Mouse (Mus musculus) brain, embryonic 18.5 days (tissue): ENCODE data around the gene Fv1.
A peak's percentile ranks its signal among the peaks of the same experiment; 100 is the strongest.

Experiments
- DNase-seq: peaks from one replicate; pipeline ENCODE4 v3.0.0-alpha.2; 2012; ENCODE audit warnings: low read depth, low spot score

The Fv1 gene

GRCm38 (mm10) chr4:147884138-147884537, 15.4 kb downstream of the Fv1 start:
- DNase-seq: no peak

GRCm38 (mm10) chr4:147886158-147886557, 17.4 kb downstream of the Fv1 start:
- DNase-seq: no peak

DNA sequence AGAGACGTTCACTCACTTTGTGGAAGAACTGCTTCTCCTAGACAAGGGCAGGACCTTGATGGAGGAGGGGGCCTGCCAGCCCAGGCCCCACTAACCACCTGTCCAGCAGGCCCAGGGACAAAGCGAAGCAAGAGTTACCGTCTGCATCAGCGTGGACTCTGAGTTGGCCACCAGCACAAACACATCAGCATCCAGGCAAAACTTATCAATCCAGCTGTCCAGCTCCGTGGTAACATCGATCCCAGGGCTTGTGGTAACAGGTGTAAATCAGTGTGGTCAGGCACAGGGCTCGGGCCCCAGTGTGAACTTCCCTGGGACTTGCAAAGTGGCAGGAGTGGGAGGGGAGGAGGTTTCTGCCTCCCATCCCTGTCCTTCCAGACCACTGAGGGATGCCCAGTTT, 18.5 kb downstream of the Fv1 start:
- DNase-seq: no peak

DNA sequence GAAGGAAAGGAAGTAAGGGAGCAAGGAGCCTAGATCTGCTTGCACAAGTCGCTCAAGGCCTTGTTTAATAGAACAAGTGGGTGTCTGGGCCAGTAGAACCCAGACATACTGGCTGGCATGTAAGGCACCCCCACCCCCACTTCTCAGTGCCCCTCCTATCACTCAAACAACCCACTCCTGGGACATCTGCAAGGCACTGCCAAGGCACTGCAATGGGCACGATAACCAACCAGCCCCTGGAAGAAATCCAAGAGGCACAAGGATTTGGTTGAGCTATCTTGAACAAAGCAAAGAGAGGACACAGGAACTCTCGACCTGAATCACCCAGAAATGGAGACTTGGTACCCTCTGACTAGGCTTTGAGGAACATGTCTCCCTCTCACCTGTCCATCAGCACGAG, 19.5 kb downstream of the Fv1 start:
- DNase-seq: no peak

- DNase-seq: no peak
Observed at GRCm38 (mm10) chr4:147890341-147890740, 21.6 kb downstream of the Fv1 start.

DNA sequence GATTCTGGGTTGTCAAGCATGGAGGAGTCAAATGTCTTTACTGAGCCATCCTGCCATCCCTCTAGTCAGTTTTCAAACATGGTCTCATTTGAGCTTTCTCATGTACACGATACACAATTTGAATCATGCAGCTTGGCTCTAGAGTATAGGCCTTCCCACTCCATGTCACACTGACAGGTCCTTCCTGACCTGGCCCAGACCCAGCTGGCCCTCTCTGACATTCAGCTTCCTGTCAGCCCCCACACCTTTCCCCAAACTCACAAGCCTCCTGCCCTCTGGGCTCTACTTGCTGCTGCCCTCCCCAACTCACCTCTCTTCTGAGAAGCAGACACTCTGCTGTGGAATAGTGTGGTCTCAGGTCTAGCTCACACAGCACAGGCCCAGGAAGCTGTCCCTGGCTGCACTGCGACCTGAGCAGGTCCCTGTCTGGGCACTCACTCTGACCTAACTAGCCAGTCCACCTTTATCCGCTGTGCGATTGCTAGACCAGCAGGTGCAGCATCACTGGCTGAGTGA, 27.1 kb downstream of the Fv1 start:
- no peak for DNase-seq

DNA sequence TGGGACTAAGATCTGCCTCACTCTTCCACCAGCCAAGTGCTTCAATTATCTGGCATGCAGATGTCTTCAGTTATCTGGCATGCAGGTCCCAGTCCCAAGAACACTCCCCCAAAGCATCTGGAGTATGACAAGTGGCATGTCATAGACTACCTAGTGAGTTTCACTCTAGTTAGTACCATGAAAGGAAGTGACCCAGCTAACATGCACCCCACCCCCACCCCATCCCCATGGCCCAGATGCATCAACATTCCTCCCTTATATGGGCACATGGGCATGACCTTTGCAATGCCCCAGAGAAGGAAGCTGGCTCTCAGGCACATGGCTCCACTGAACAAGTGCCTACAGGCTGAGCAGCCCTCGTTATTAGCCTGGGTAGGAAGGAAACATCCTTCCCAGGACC, 27.6 kb downstream of the Fv1 start:
- DNase-seq: no peak

- no peak for DNase-seq
Observed at GRCm38 (mm10) chr4:147897348-147897747, 28.6 kb downstream of the Fv1 start.

DNA sequence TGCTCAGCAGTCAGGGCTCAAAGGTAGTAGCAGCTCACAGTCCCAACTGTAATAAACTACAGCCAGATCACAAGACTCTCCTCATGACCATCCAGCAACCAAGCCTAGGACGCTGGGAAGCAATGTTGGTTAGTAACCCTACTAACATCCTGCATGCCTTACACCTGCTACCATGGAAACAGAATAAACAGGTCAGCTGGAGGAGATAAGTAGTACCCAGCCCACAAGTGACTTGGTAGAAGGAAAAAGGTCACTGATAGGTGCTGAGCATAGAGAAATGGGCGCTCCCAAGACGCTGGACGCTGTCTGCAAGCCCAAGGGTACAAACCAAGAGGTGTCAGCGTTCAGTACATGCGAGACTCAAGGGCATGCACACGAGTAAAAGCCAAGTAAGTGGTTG, 31.7 kb downstream of the Fv1 start:
- DNase-seq: no peak

GRCm38 (mm10) chr4:147902906-147903500, 34.2 kb downstream of the Fv1 start:
- DNase-seq: no peak

DNA sequence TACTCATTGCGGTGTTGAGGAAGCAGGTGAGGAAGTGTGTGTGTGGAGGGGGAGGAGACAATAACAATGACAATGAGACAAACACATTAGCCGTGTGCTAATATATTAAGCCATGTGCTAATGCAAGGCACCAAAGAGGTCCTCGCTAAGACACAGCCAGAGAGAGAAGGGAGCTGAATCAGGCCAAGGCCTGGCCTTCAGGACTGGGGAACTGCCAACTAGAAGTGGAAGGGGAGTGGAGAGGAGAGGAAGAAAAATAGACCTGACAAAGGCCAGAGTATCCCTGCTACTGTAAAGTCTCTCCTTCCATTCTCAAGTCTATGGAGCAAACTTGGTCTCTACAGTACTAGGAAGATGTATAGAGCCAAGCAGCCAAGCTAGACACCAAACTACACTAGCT, 34.8 kb downstream of the Fv1 start:
- no peak for DNase-seq

DNA sequence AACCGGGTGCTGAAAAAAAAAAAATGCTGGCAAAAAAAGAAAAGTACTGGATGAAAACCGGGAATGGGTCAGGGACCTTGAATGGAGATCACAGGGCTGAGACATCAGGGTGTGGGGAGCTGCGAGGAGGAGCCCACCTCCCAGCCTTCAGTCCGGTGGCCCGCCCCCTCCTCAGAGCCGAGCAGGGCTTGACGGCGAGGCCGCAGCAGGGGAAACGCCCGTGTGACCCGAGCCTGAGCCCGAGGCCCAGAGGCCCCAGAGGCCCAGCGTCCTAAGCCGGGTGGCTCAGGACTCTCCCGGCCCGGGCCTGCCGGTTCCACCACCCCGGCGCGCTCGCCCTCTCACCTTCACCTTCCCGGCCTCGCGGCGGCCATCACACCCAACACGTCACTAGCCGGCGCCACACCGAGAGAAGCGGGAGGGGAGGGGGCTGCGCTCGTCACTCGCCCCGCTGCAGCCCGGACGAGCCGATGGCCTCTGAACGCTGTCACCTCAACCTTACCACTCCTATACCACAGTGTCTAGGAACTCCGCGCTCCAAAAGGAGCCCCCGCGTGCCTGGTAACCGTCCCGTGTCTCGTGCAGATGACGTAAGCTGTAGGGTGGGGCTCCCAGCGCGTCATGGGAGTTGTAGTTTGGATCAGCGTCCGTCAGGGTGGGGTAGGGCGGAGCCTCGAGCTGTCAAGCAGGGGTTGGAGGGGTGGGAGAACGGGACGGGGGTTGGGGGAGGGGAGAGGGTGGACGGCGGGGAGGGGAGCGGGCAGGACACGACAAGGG, 35.7 kb downstream of the Fv1 start, which contains the start of gene Mfn2:
TSS of gene Mfn2 (minus strand) at position 392 of the 777 bp plus-strand sequence.
- peak; percentile 81 for DNase-seq

GRCm38 (mm10) chr4:147905090-147905659, 36.4 kb downstream of the Fv1 start:
- DNase-seq: no peak

DNA sequence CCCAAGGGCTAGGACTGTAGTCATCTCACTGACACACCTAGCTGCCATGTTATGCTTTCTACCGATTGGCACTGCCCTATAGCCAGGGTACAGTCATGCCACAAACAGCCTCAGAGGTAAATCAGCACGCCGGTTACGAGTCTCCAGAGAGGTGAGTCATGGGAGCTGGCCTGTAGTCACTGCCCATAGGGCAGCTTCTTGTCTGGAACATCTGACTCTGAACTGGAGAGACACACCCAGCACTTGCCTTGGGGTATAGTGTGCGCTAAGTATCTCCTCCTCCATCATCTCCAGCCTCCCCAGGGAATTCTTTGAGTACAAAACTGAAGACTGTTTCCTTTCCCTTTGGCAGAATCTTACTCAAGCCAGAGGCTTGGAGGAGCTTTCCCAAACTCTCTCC, 37.5 kb downstream of the Fv1 start:
- no peak for DNase-seq

DNA sequence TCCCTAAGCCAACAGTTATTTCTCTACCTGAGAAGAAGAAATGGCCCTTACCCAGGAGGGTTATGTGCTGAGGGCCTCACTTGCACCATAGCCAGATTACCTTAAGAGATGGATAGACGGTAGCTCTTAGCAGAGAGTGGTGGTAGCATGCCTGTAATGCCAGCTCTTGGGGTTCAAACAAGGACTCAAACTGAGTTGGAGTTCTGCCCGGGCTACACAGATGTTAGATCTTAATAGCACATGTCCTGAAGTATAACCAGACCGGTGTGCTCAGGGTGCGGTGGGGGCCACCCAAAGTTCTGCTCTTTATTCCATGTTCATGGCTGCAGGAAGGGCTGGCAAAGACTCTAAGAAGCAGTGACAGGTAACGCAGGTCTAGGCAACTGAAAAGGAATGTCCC, 40.7 kb downstream of the Fv1 start:
- DNase-seq: no peak

DNA sequence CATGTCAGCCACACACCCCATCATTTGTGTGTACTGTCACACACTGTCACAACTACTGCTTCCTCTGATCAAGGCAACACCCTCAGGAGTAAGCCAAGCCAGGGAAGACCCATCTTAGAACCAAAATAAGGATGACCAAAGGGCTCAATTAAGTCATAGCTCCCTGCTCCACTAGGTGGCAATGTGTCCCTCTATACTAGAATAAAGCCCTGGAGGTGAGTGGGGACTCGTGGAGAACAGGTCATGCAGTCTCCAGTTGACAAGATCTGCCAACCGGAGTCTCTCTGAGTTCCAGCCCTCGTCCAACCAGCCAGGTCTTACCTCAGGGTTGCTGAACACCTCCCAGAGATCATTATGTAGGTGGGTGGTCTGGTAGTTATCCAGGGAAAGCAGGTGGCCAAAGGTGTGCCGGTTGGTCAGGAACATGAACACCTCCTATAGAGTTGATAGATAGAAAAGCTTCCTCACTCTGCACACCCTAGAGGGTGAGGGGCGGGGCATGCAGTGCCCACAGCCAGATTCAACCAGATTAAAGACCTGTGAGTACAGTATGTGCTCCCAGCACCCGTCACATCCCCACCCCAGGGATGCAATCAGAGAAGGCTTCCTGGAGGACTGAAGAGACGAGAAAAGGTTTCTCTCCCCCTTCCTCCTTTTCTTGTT, 49.8 kb downstream of the Fv1 start:
- no peak for DNase-seq
